Mouse (Mus musculus) limb, embryonic 14.5 days (tissue): Measurements from ENCODE around the gene St6galnac6. TPM values are rescaled to one million over a fixed set of nuclear protein-coding genes. Genes with fewer than 3 reads are reported as not detected.

Experiments used
- ATAC-seq: fragments of 200-750 bp; cut with Nextera tagmentation; 2 replicates; pipeline ENCODE4 v1.8.0; 2017; ENCODE audit warnings: low read depth, moderate number of reproducible peaks, moderate TSS enrichment; ENCODE audit not compliant: low FRiP score
- DNase-seq: peaks from one replicate; pipeline ENCODE4 v3.0.0-alpha.2; 2015; ENCODE audit warnings: low spot score
- H3K27ac ChIP-seq: fragments of 300-500 bp; sonication (generic); replicated peaks from 2 replicates; pipeline ENCODE4 v1.5.1; 2014; ENCODE audit warnings: low read depth, mild to moderate bottlenecking, low read length, moderate library complexity, mixed read lengths
- H3K27me3 ChIP-seq: fragments of 300-500 bp; sonication (generic); 2 replicates; pipeline ENCODE4 v1.6.1; 2014; ENCODE audit warnings: low read length, mixed read lengths; ENCODE audit not compliant: control insufficient read depth, insufficient read depth
- H3K36me3 ChIP-seq: fragments of 300-500 bp; sonication (generic); 2 replicates; pipeline ENCODE4 v1.6.1; 2014; ENCODE audit warnings: mild to moderate bottlenecking, low read length, moderate library complexity, mixed read lengths; ENCODE audit not compliant: control insufficient read depth, insufficient read depth
- H3K4me1 ChIP-seq: fragments of 300-500 bp; sonication (generic); 2 replicates; pipeline ENCODE4 v1.6.1; 2014; ENCODE audit warnings: antibody characterized with exemption, low read length, mixed read lengths; ENCODE audit not compliant: control insufficient read depth, insufficient read depth
- H3K4me2 ChIP-seq: fragments of 300-500 bp; sonication (generic); replicated peaks from 2 replicates; pipeline ENCODE4 v1.6.1; 2014; ENCODE audit warnings: low read depth, mild to moderate bottlenecking, low read length, moderate library complexity; ENCODE audit not compliant: severe bottlenecking
- H3K4me3 ChIP-seq: fragments of 300-500 bp; sonication (generic); replicated peaks from 2 replicates; pipeline ENCODE4 v1.5.1; 2014; ENCODE audit warnings: low read length
- H3K9ac ChIP-seq: fragments of 300-500 bp; sonication (generic); 2 replicates; pipeline ENCODE4 v1.6.1; 2014; ENCODE audit warnings: mild to moderate bottlenecking, low read depth, low read length, moderate library complexity; ENCODE audit not compliant: severe bottlenecking
- H3K9me3 ChIP-seq: fragments of 300-500 bp; sonication (generic); 2 replicates; pipeline ENCODE4 v1.6.1; 2016; ENCODE audit warnings: low read length; ENCODE audit not compliant: control insufficient read depth
- POLR2A ChIP-seq: fragments of 200-500 bp; IDR thresholded peaks from 2 replicates; pipeline ENCODE4 v1.8.0; 2012; ENCODE audit warnings: inconsistent platforms, mild to moderate bottlenecking, moderate library complexity, borderline replicate concordance; ENCODE audit not compliant: insufficient read depth, insufficient read length; ENCODE audit errors: extremely low read depth
- WGBS: fragments of 180-500 bp; shearing (Covaris S2); extraction: QIAGEN DNeasy Blood & Tissue Kit; methylation state at CpG from one replicate; pipeline ENCODE4 v1.1.7; 2014; 5-methylcytosine and 5-hydroxymethylcytosine counted together
- polyA plus RNA-seq, 2 experiments: library from polyadenylated mRNA; depleted of rRNA in 1 of 2; stranded (reverse) in 1 of 2; unstranded in 1 of 2; fragments of >200 nt; fragmentation: Nextera tagmentation in 1 of 2; extraction: Ambion mirVana in 1 of 2; gene quantifications; 2 replicates each; pipeline versions ENCODE4 v1.2.1 to v1.2.3; 2012 to 2014

The St6galnac6 gene
- polyA plus RNA-seq, 2 experiments: 10.7 to 39.2 TPM

DNA sequence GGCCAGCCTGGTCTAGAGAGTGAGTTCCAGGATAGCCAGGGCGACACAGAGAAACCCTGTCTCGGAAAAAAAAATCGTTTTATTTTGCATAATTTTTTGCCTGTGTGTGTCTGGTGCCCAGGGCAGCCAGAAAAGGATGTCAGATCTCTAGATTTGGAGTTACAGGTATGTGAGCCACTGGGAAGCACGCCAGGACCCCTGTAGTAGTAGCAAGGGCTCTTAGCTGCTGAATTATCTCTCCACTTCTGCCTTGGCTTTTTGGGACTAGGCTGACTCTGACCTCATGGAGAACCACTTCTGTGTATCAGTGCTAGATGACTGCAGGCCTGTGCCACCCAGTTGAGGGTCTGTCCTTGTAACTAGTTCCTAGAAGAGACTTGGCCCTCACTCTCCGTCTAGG lies 42.3 kb downstream of the St6galnac6 start:
- Histone ChIP-seq H3K9ac (no peak overlapping the region), H3K27me3 (no peaks in the 10 kb centered on the region), H3K9me3 (no peaks in the 10 kb centered on the region), H3K4me2 (no peak overlapping the region), H3K4me1 (peaks cover 15% of the 10 kb centered on the region), H3K27ac (no peak overlapping the region), H3K4me3 (no peak overlapping the region), H3K36me3 (no peaks in the 10 kb centered on the region)
- ATAC-seq (no peak), DNase-seq (no peak)
- no peak for TF ChIP-seq POLR2A
- 82% methylated on average over 5 of the region's 5 CpGs for WGBS

DNA sequence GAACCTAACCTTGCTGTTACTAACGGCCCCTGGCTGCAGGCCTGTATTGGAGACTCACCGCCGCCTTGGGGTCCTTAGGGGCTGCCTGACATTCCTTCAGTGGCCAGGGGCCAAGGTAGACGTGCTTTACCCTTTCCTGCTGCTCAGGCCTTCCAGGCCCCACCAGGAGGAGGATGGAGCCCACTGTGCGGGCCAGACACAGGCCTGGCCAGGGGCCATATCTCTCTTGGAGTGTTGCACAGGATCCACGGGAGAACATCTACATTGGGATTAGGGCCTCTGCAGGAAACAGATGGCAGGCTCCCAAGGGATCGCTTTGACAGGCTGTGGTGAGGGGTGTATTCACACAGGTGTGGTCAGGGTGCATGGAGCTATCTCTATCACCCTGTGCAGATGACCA lies 43.3 kb downstream of the St6galnac6 start:
- ATAC-seq: 0 out of 2 replicates have a peak, but pooled peaks have one; percentile 23
- no peak for DNase-seq
- no peak for TF ChIP-seq POLR2A
- no peaks in the 10 kb centered on the region for H3K9me3 ChIP-seq
- no peak overlapping the region for H3K4me2 ChIP-seq
- peaks cover 12% of the 10 kb centered on the region for H3K4me1 ChIP-seq
- H3K27ac ChIP-seq: 0 out of 2 replicates have a peak overlapping the region, but pooled peaks have one; percentile 1
- no peak overlapping the region; the same call in 1 of the 2 replicates for H3K9ac ChIP-seq
- WGBS: 47% methylated on average over 7 of the region's 7 CpGs
- H3K36me3 ChIP-seq: no peaks in the 10 kb centered on the region
- no peak overlapping the region for H3K4me3 ChIP-seq
- H3K27me3 ChIP-seq: no peaks in the 10 kb centered on the region

DNA sequence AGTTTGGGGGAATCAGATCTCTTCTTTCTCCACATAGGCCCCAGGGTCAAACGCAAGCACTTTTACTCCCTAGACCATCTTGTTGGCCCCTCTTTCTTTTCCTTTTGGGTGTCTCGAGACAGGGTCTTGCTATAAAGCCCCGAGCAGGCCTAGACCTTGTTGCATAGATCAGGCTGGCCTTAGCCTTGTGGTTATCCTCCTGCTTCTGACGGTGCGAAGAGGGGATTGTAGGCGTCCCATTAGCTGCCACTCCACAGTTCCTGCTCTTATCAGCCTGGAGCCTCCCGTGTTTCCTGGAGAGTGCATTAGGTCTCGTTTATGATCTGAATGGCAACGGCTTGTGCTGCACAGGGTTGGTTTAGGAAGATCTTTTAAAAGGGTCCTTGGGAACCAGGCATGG lies 44.6 kb downstream of the St6galnac6 start:
- WGBS: 73% methylated on average over 9 of the region's 9 CpGs
- peak overlapping the region; percentile 4; the same call in 1 of the 2 replicates for H3K27ac ChIP-seq
- H3K4me1 ChIP-seq: peaks cover 8% of the 10 kb centered on the region; the same call in 1 of the 2 replicates
- no peak for ATAC-seq
- H3K27me3 ChIP-seq: no peaks in the 10 kb centered on the region
- no peak overlapping the region for H3K9ac ChIP-seq
- H3K9me3 ChIP-seq: no peaks in the 10 kb centered on the region
- no peak for DNase-seq
- H3K4me2 ChIP-seq: no peak overlapping the region
- H3K4me3 ChIP-seq: no peak overlapping the region
- no peak for TF ChIP-seq POLR2A
- H3K36me3 ChIP-seq: no peaks in the 10 kb centered on the region

DNA sequence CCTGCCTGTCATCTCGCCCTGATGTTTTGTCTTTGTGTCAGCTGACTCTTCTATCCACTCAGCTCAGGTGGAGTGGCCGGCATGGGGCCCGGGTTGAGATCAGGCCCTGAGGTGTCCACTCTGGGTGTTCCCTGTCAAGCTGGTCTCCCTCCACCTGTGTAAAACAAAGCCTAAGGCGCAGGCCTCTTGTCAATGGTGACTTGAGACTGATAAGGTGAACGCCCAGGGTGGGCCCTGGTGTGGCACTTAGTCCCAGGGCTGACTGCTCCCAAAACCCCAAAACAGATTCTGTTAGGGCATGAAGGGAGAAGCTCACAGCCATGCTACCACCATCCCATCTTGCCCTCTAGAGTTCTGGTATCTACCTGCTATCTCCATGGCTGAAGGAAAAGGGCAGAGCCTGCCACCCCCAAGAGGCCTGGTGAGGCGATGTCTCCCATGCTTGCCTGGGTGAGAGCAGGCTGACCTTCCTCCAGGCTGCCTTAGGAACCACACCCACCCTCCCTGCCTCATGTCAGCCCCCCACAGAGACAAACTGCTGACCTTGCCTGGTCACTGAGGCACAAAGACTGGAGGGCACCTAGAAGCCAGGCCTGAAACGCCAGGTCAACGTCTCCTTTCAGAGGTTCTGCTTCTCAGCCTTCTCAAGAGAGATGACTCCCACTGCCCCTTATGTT lies 45.4 kb downstream of the St6galnac6 start:
- no peaks in the 10 kb centered on the region for H3K27me3 ChIP-seq
- H3K4me1 ChIP-seq: peaks cover 8% of the 10 kb centered on the region; the same call in 1 of the 2 replicates
- no peaks in the 10 kb centered on the region for H3K36me3 ChIP-seq
- H3K9ac ChIP-seq: no peak overlapping the region
- ATAC-seq (no peak), DNase-seq (no peak)
- H3K4me2 ChIP-seq: no peak overlapping the region
- whole genome bisulfite sequencing: 90% methylated on average over 8 of the region's 8 CpGs
- no peak for TF ChIP-seq POLR2A
- H3K27ac ChIP-seq: no peak overlapping the region
- no peak overlapping the region for H3K4me3 ChIP-seq
- H3K9me3 ChIP-seq: no peaks in the 10 kb centered on the region

DNA sequence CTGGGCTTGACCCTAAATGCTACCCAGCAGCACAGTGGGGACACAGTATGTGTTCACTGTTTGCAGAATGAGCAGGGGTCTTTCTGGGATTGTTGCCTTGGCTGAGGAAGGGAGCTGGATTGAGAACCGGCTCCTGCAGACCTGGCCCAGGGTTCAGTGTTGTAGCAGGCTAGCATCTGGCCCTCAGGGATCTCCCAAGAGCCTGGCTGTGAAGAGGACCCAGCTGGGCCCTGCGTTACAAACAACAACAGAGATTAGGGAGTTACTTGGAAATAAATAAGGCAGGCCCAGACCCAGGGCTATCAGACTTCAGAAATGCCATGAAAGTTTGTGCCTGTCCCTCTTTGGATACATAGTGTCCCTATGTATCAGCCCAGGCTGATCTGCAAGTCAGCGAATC lies 46.1 kb downstream of the St6galnac6 start:
- 56% methylated on average over 3 of the region's 3 CpGs for WGBS
- Histone ChIP-seq H3K9me3 (no peaks in the 10 kb centered on the region), H3K4me2 (no peak overlapping the region), H3K27me3 (no peaks in the 10 kb centered on the region), H3K36me3 (no peaks in the 10 kb centered on the region), H3K4me1 (peaks cover 8% of the 10 kb centered on the region; the same call in 1 of the 2 replicates), H3K27ac (no peak overlapping the region), H3K9ac (no peak overlapping the region), H3K4me3 (no peak overlapping the region)
- DNase-seq (no peak), ATAC-seq (no peak)
- TF ChIP-seq POLR2A: no peak
